Mouse (Mus musculus) stomach, embryonic 14.5 days (tissue): ENCODE results near the gene Trim10. TPM values are rescaled to one million over a fixed set of nuclear protein-coding genes. Genes with fewer than 3 reads are reported as not detected.

Source experiments
- ATAC-seq: fragments of 200-750 bp; cut with Nextera tagmentation; 2 replicates; pipeline ENCODE4 v1.8.0; 2017; ENCODE audit warnings: low read depth, moderate TSS enrichment; ENCODE audit not compliant: insufficient number of reproducible peaks, insufficient read depth, low FRiP score
- H3K27ac ChIP-seq: fragments of 300-500 bp; sonication (generic); 2 replicates; pipeline ENCODE4 v1.5.1; 2014; ENCODE audit warnings: mild to moderate bottlenecking, low read length, moderate library complexity, mixed read lengths
- H3K27me3 ChIP-seq: fragments of 300-500 bp; sonication (generic); 2 replicates; pipeline ENCODE4 v1.6.1; 2014; ENCODE audit warnings: low read length, control low read depth, mixed read lengths; ENCODE audit not compliant: control insufficient read depth, insufficient read depth
- H3K36me3 ChIP-seq: fragments of 300-500 bp; sonication (generic); 2 replicates; pipeline ENCODE4 v1.6.1; 2014; ENCODE audit warnings: mild to moderate bottlenecking, control low read depth, low read length, moderate library complexity, mixed read lengths; ENCODE audit not compliant: control insufficient read depth, insufficient read depth
- H3K4me1 ChIP-seq: fragments of 300-500 bp; sonication (generic); 2 replicates; pipeline ENCODE4 v1.6.1; 2014; ENCODE audit warnings: low read length, control low read depth, mixed read lengths; ENCODE audit not compliant: control insufficient read depth, insufficient read depth
- H3K4me2 ChIP-seq: fragments of 300-500 bp; sonication (generic); replicated peaks from 2 replicates; pipeline ENCODE4 v1.6.1; 2014; ENCODE audit warnings: low read depth, low read length, control low read depth
- H3K4me3 ChIP-seq: fragments of 300-500 bp; sonication (generic); 2 replicates; pipeline ENCODE4 v1.5.1; 2014; ENCODE audit warnings: low read depth, low read length, control low read depth
- H3K9ac ChIP-seq: fragments of 300-500 bp; sonication (generic); replicated peaks from 2 replicates; pipeline ENCODE4 v1.6.1; 2014; ENCODE audit warnings: low read depth, mild to moderate bottlenecking, control low read depth, low read length, moderate library complexity, mixed read lengths
- H3K9me3 ChIP-seq: fragments of 300-500 bp; sonication (generic); 2 replicates; pipeline ENCODE4 v1.6.1; 2016; ENCODE audit warnings: low read depth, low read length, control low read depth; ENCODE audit not compliant: control insufficient read depth
- WGBS: fragments of 180-500 bp; shearing (Covaris S2); extraction: QIAGEN DNeasy Blood & Tissue Kit; methylation state at CpG from one replicate; pipeline ENCODE4 v1.1.7; 2014; 5-methylcytosine and 5-hydroxymethylcytosine counted together
- polyA plus RNA-seq: library from polyadenylated mRNA; unstranded; fragments of >200 nt; fragmentation: Nextera tagmentation; extraction: Ambion mirVana; gene quantifications from 2 replicates; pipeline ENCODE4 v1.2.1, GENCODE M21; 2014

Gene Trim10
- polyA plus RNA-seq, 1 experiment from 2014 or later: 1.5 TPM

GRCm38 (mm10) chr17:36866719-36867527 lies 2.5 kb upstream of the Trim10 start, which contains the start of gene Trim15:
TSS of gene Trim15 (minus strand) at chr17:36867210.
- Histone ChIP-seq H3K27ac (no peak within 1 kb of the TSS), H3K27me3 (peaks cover 6% of the 10 kb centered on the region), H3K4me3 (peak within 1 kb of the TSS; percentile 9), H3K4me2 (peak within 1 kb of the TSS; percentile 27; the same call in 1 of the 2 replicates), H3K4me1 (no peaks in the 10 kb centered on the region), H3K9ac (no peak within 1 kb of the TSS), H3K36me3 (no peaks in the 10 kb centered on the region), H3K9me3 (no peaks in the 10 kb centered on the region)
- 9% methylated on average over 29 of the region's 29 CpGs for WGBS
- ATAC-seq: peak; percentile 56; the same call in 1 of the 2 replicates

GRCm38 (mm10) chr17:36868836-36869235 lies 538 bp upstream of the Trim10 start:
- no peak overlapping the region for H3K9ac ChIP-seq
- H3K36me3 ChIP-seq: no peaks in the 10 kb centered on the region
- H3K4me3 ChIP-seq: no peak overlapping the region
- H3K4me2 ChIP-seq: no peak overlapping the region
- no peaks in the 10 kb centered on the region for H3K4me1 ChIP-seq
- peaks cover 6% of the 10 kb centered on the region for H3K27me3 ChIP-seq
- ATAC-seq: no peak
- no peaks in the 10 kb centered on the region for H3K9me3 ChIP-seq
- whole genome bisulfite sequencing: 81% methylated on average over 2 of the region's 2 CpGs
- H3K27ac ChIP-seq: no peak overlapping the region

GRCm38 (mm10) chr17:36869955-36870810 lies 809 bp downstream of the Trim10 start:
- Histone ChIP-seq H3K4me2 (no peak overlapping the region), H3K4me1 (no peaks in the 10 kb centered on the region), H3K27me3 (peaks cover 6% of the 10 kb centered on the region), H3K9ac (no peak overlapping the region), H3K27ac (no peak overlapping the region), H3K4me3 (no peak overlapping the region), H3K9me3 (no peaks in the 10 kb centered on the region), H3K36me3 (no peaks in the 10 kb centered on the region)
- WGBS: 74% methylated on average over 25 of the region's 25 CpGs
- no peak for ATAC-seq

- H3K9me3 ChIP-seq: no peaks in the 10 kb centered on the region
- 33% methylated on average over 4 of the region's 4 CpGs for WGBS
- no peak overlapping the region for H3K27ac ChIP-seq
- H3K9ac ChIP-seq: no peak overlapping the region
- H3K4me1 ChIP-seq: no peaks in the 10 kb centered on the region
- ATAC-seq: no peak
- H3K27me3 ChIP-seq: no peaks in the 10 kb centered on the region
- no peak overlapping the region for H3K4me2 ChIP-seq
- H3K4me3 ChIP-seq: no peak overlapping the region
- H3K36me3 ChIP-seq: no peaks in the 10 kb centered on the region
These were observed 5.3 kb downstream of the Trim10 start for GRCm38 (mm10) chr17:36874636-36875035.

GRCm38 (mm10) chr17:36883350-36883749 lies 14.0 kb downstream of the Trim10 start:
- no peak overlapping the region for H3K4me2 ChIP-seq
- ATAC-seq: no peak
- H3K4me1 ChIP-seq: no peaks in the 10 kb centered on the region
- no peak overlapping the region for H3K4me3 ChIP-seq
- H3K27me3 ChIP-seq: no peaks in the 10 kb centered on the region
- H3K36me3 ChIP-seq: no peaks in the 10 kb centered on the region
- 61% methylated on average over 2 of the region's 2 CpGs for WGBS
- H3K9me3 ChIP-seq: no peaks in the 10 kb centered on the region
- H3K27ac ChIP-seq: no peak overlapping the region
- H3K9ac ChIP-seq: no peak overlapping the region

GRCm38 (mm10) chr17:36885132-36885790 lies 15.9 kb downstream of the Trim10 start:
- no peak overlapping the region for H3K9ac ChIP-seq
- no peaks in the 10 kb centered on the region for H3K27me3 ChIP-seq
- ATAC-seq: no peak
- 92% methylated on average over 12 of the region's 12 CpGs for WGBS
- H3K4me2 ChIP-seq: no peak overlapping the region
- H3K27ac ChIP-seq: no peak overlapping the region
- H3K9me3 ChIP-seq: no peaks in the 10 kb centered on the region
- no peaks in the 10 kb centered on the region for H3K36me3 ChIP-seq
- no peak overlapping the region for H3K4me3 ChIP-seq
- no peaks in the 10 kb centered on the region for H3K4me1 ChIP-seq

- Histone ChIP-seq H3K36me3 (no peaks in the 10 kb centered on the region), H3K27ac (no peak within 1 kb of the TSS), H3K4me3 (no peak within 1 kb of the TSS), H3K4me2 (no peak within 1 kb of the TSS), H3K4me1 (no peaks in the 10 kb centered on the region), H3K9me3 (no peaks in the 10 kb centered on the region), H3K27me3 (no peaks in the 10 kb centered on the region), H3K9ac (no peak within 1 kb of the TSS)
- WGBS: 85% methylated on average over 5 of the region's 5 CpGs
- no peak for ATAC-seq
These were observed 20.9 kb downstream of the Trim10 start, which contains the start of gene Trim40 for GRCm38 (mm10) chr17:36890073-36890903. TSS of gene Trim40 (minus strand) at chr17:36890123.
